Mouse (Mus musculus): Measurements from ENCODE around the gene Pon3. TPM values are rescaled to one million over a fixed set of nuclear protein-coding genes. Genes with fewer than 3 reads are reported as not detected.
"Not testable (repeated sequence)": the region's sequence is repeated elsewhere in the genome, so short reads cannot be mapped to it uniquely, and the experiment has no call there.

Gene Pon3
- polyA plus RNA-seq, 1 experiment from 2014 or later = 20.1 TPM

- Histone ChIP-seq H3K4me1 (ENCODE audit: control insufficient read depth, insufficient read depth, low read length) (no peaks in the 10 kb centered on the region), H3K4me3 (replicated peaks; ENCODE audit: low read length) (no peak overlapping the region), H3K9ac (ENCODE audit: low read length) (no peak overlapping the region), H3K27me3 (ENCODE audit: control insufficient read depth, insufficient read depth, low read length) (no peaks in the 10 kb centered on the region), H3K4me2 (ENCODE audit: low read depth, low read length) (no peak overlapping the region), H3K9me3 (replicated peaks; ENCODE audit: control insufficient read depth, low read length) (no peaks in the 10 kb centered on the region), H3K27ac (ENCODE audit: low read length) (no peak overlapping the region), H3K36me3 (ENCODE audit: control insufficient read depth, insufficient read depth, low read length) (peaks cover 7% of the 10 kb centered on the region; the same call in 1 of the 2 replicates)
- WGBS = 88% methylated on average over 1 of the region's 1 CpGs
- ATAC-seq (ENCODE audit: insufficient read depth, low FRiP score) = no peak
Measured at GRCm38 (mm10) chr6:5233812-5234211, 22.3 kb downstream of the Pon3 start.

GRCm38 (mm10) chr6:5232022-5232421 lies 24.1 kb downstream of the Pon3 start:
- Histone ChIP-seq H3K27me3 (ENCODE audit: control insufficient read depth, insufficient read depth, low read length) (no peaks in the 10 kb centered on the region), H3K9me3 (replicated peaks; ENCODE audit: control insufficient read depth, low read length) (no peaks in the 10 kb centered on the region), H3K27ac (ENCODE audit: low read length) (no peak overlapping the region), H3K36me3 (ENCODE audit: control insufficient read depth, insufficient read depth, low read length) (peaks cover 7% of the 10 kb centered on the region; the same call in 1 of the 2 replicates), H3K4me1 (ENCODE audit: control insufficient read depth, insufficient read depth, low read length) (no peaks in the 10 kb centered on the region), H3K4me2 (ENCODE audit: low read depth, low read length) (no peak overlapping the region), H3K4me3 (replicated peaks; ENCODE audit: low read length) (no peak overlapping the region), H3K9ac (ENCODE audit: low read length) (no peak overlapping the region)
- WGBS = 87% methylated on average over 4 of the region's 4 CpGs
- ATAC-seq (ENCODE audit: insufficient read depth, low FRiP score) = no peak

- peaks cover 7% of the 10 kb centered on the region; the same call in 1 of the 2 replicates for H3K36me3 ChIP-seq (ENCODE audit: control insufficient read depth, insufficient read depth, low read length)
- no peak overlapping the region for H3K4me3 ChIP-seq (replicated peaks; ENCODE audit: low read length)
- 86% methylated on average over 5 of the region's 5 CpGs for WGBS
- H3K9me3 ChIP-seq (replicated peaks; ENCODE audit: control insufficient read depth, low read length) = no peaks in the 10 kb centered on the region
- no peak overlapping the region for H3K27ac ChIP-seq (ENCODE audit: low read length)
- no peak for ATAC-seq (ENCODE audit: insufficient read depth, low FRiP score)
- no peaks in the 10 kb centered on the region for H3K27me3 ChIP-seq (ENCODE audit: control insufficient read depth, insufficient read depth, low read length)
- no peak overlapping the region for H3K9ac ChIP-seq (ENCODE audit: low read length)
- H3K4me2 ChIP-seq (ENCODE audit: low read depth, low read length) = no peak overlapping the region
- no peaks in the 10 kb centered on the region for H3K4me1 ChIP-seq (ENCODE audit: control insufficient read depth, insufficient read depth, low read length)
Measured at GRCm38 (mm10) chr6:5230261-5230660, 25.8 kb downstream of the Pon3 start.

GRCm38 (mm10) chr6:5223551-5223950 lies 32.5 kb downstream of the Pon3 start:
- not testable (repeated sequence) for H3K4me1 ChIP-seq (ENCODE audit: control insufficient read depth, insufficient read depth, low read length); H3K27ac ChIP-seq (ENCODE audit: low read length); H3K9ac ChIP-seq (ENCODE audit: low read length); H3K4me3 ChIP-seq (replicated peaks; ENCODE audit: low read length); H3K27me3 ChIP-seq (ENCODE audit: control insufficient read depth, insufficient read depth, low read length); H3K4me2 ChIP-seq (ENCODE audit: low read depth, low read length); H3K9me3 ChIP-seq (replicated peaks; ENCODE audit: control insufficient read depth, low read length); ATAC-seq (ENCODE audit: insufficient read depth, low FRiP score); H3K36me3 ChIP-seq (ENCODE audit: control insufficient read depth, insufficient read depth, low read length)
- 85% methylated on average over 2 of the region's 2 CpGs for WGBS

- no peak overlapping the region for H3K27ac ChIP-seq (ENCODE audit: low read length)
- ATAC-seq (ENCODE audit: insufficient read depth, low FRiP score) = no peak
- 63% methylated on average over 3 of the region's 3 CpGs for WGBS
- no peaks in the 10 kb centered on the region for H3K4me1 ChIP-seq (ENCODE audit: control insufficient read depth, insufficient read depth, low read length)
- H3K27me3 ChIP-seq (ENCODE audit: control insufficient read depth, insufficient read depth, low read length) = no peaks in the 10 kb centered on the region
- H3K36me3 ChIP-seq (ENCODE audit: control insufficient read depth, insufficient read depth, low read length) = no peaks in the 10 kb centered on the region
- no peak overlapping the region for H3K9ac ChIP-seq (ENCODE audit: low read length)
- no peaks in the 10 kb centered on the region for H3K9me3 ChIP-seq (replicated peaks; ENCODE audit: control insufficient read depth, low read length)
- H3K4me3 ChIP-seq (replicated peaks; ENCODE audit: low read length) = no peak overlapping the region
- H3K4me2 ChIP-seq (ENCODE audit: low read depth, low read length) = no peak overlapping the region
Measured at GRCm38 (mm10) chr6:5222080-5222479, 34.0 kb downstream of the Pon3 start.

- 83% methylated on average over 4 of the region's 4 CpGs for WGBS
- no peak for ATAC-seq (ENCODE audit: insufficient read depth, low FRiP score)
- no peak overlapping the region for H3K27ac ChIP-seq (ENCODE audit: low read length)
Measured at GRCm38 (mm10) chr6:5218190-5218589, 37.9 kb downstream of the Pon3 start.

GRCm38 (mm10) chr6:5207817-5208216 lies 48.3 kb downstream of the Pon3 start:
- no peak overlapping the region for H3K4me2 ChIP-seq (ENCODE audit: low read depth, low read length)
- no peak overlapping the region for H3K9ac ChIP-seq (ENCODE audit: low read length)
- no peak for ATAC-seq (ENCODE audit: insufficient read depth, low FRiP score)
- no peaks in the 10 kb centered on the region for H3K4me1 ChIP-seq (ENCODE audit: control insufficient read depth, insufficient read depth, low read length)
- WGBS = 76% methylated on average over 2 of the region's 2 CpGs
- H3K9me3 ChIP-seq (replicated peaks; ENCODE audit: control insufficient read depth, low read length) = 0 out of 2 replicates have a peak, but pooled peaks cover under 1% of the 10 kb centered on the region
- no peaks in the 10 kb centered on the region for H3K36me3 ChIP-seq (ENCODE audit: control insufficient read depth, insufficient read depth, low read length)
- no peak overlapping the region for H3K27ac ChIP-seq (ENCODE audit: low read length)
- H3K27me3 ChIP-seq (ENCODE audit: control insufficient read depth, insufficient read depth, low read length) = no peaks in the 10 kb centered on the region
- no peak overlapping the region for H3K4me3 ChIP-seq (replicated peaks; ENCODE audit: low read length)

More at GRCm38 (mm10) chr6:5218190-5218589, 37.9 kb downstream of the Pon3 start:
- Histone ChIP-seq H3K27me3 (ENCODE audit: control insufficient read depth, insufficient read depth, low read length) (no peaks in the 10 kb centered on the region), H3K4me2 (ENCODE audit: low read depth, low read length) (no peak overlapping the region), H3K4me3 (replicated peaks; ENCODE audit: low read length) (no peak overlapping the region), H3K4me1 (ENCODE audit: control insufficient read depth, insufficient read depth, low read length) (no peaks in the 10 kb centered on the region), H3K9ac (ENCODE audit: low read length) (no peak overlapping the region), H3K9me3 (replicated peaks; ENCODE audit: control insufficient read depth, low read length) (no peaks in the 10 kb centered on the region), H3K36me3 (ENCODE audit: control insufficient read depth, insufficient read depth, low read length) (no peaks in the 10 kb centered on the region)

- Histone ChIP-seq H3K9ac (ENCODE audit: low read length) (no peak overlapping the region), H3K4me3 (replicated peaks; ENCODE audit: low read length) (no peak overlapping the region), H3K4me2 (ENCODE audit: low read depth, low read length) (no peak overlapping the region), H3K27me3 (ENCODE audit: control insufficient read depth, insufficient read depth, low read length) (no peaks in the 10 kb centered on the region), H3K9me3 (replicated peaks; ENCODE audit: control insufficient read depth, low read length) (no peaks in the 10 kb centered on the region), H3K27ac (ENCODE audit: low read length) (no peak overlapping the region), H3K36me3 (ENCODE audit: control insufficient read depth, insufficient read depth, low read length) (no peaks in the 10 kb centered on the region), H3K4me1 (ENCODE audit: control insufficient read depth, insufficient read depth, low read length) (no peaks in the 10 kb centered on the region)
- ATAC-seq (ENCODE audit: insufficient read depth, low FRiP score) = no peak
- WGBS = 65% methylated on average over 3 of the region's 3 CpGs
Measured at GRCm38 (mm10) chr6:5199916-5200315, 56.2 kb downstream of the Pon3 start.

GRCm38 (mm10) chr6:5199376-5199905 lies 56.6 kb downstream of the Pon3 start:
- Histone ChIP-seq H3K9me3 (replicated peaks; ENCODE audit: control insufficient read depth, low read length) (no peaks in the 10 kb centered on the region), H3K36me3 (ENCODE audit: control insufficient read depth, insufficient read depth, low read length) (no peaks in the 10 kb centered on the region), H3K27me3 (ENCODE audit: control insufficient read depth, insufficient read depth, low read length) (no peaks in the 10 kb centered on the region), H3K4me2 (ENCODE audit: low read depth, low read length) (no peak overlapping the region), H3K9ac (ENCODE audit: low read length) (no peak overlapping the region), H3K4me3 (replicated peaks; ENCODE audit: low read length) (no peak overlapping the region), H3K27ac (ENCODE audit: low read length) (no peak overlapping the region), H3K4me1 (ENCODE audit: control insufficient read depth, insufficient read depth, low read length) (no peaks in the 10 kb centered on the region)
- WGBS = 87% methylated on average over 8 of the region's 8 CpGs
- ATAC-seq (ENCODE audit: insufficient read depth, low FRiP score) = no peak

Data from stomach, embryonic 16.5 days (tissue).